In the genomic region with DNA sequence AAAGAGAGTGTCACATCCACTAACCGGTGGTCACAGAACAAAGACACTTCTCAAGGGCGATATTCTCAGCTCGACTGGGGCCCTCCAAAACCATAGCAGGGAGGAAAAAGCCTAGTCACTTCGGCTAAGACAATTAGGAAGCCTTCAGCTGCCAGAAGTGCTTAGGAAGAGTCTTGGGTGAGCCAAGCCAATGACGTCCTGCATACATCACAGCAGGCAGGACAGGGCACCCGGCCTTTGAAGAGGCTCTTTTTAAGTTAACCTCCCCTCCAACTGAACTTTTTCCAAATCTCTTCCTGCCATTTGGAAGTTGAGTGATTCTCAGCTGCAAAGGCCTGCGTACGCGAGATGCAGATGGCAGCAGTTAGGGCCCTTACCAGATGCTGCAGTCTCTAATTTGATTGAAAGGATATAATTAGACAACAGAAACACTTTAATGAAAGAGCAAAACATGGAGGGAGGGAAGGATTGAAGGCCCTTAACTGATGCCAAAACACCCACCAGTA, we compare ENCODE assay signal across 14 mouse cellular contexts. TPM values are rescaled to one million over a fixed set of nuclear protein-coding genes. Genes with fewer than 3 reads are reported as not detected.
DNase-seq lines count a peak whose midpoint lies in the region; ATAC-seq and TF ChIP-seq lines count a peak whose summit lies in the region.
"Had no signal": no experiment of that assay in that cellular context is flagged by ENCODE, and none has a peak within 500 bp of the region (broad histone marks: within the 10 kb centered on the region; RNA-seq: fewer than 3 reads in every experiment).

No protein-coding gene starts in this region.

- no peak overlapping the region for H3K4me3 ChIP-seq in heart, postnatal 0 days (ENCODE audit: low read depth, low read length)
- no peak overlapping the region for H3K4me3 ChIP-seq in heart, embryonic 12.5 days
- H3K4me3 ChIP-seq in forebrain, embryonic 13.5 days = no peak overlapping the region
- H3K4me3 ChIP-seq in midbrain, embryonic 15.5 days = no peak overlapping the region
- H3K4me3 ChIP-seq: neural tube, embryonic 12.5 days had no signal

- no peak for DNase-seq in heart, postnatal 0 days (ENCODE audit: low spot score)
- peak; percentile 49 for DNase-seq in brain, adult 2 months (ENCODE audit: low read depth, low spot score)
- no peak for DNase-seq in frontal cortex, postnatal 14 days (ENCODE audit: low spot score in 2 of 2)
- DNase-seq in frontal cortex, postnatal 10 days (ENCODE audit: low spot score in 2 of 2) = no peak
- DNase-seq: cerebellum, adult 9-11 months; gastrocnemius, postnatal 14 days; liver, postnatal 0 days had no signal

- no peak for TF ChIP-seq EP300 in heart, postnatal 0 days (IDR thresholded peaks at IDR 0.05; ENCODE audit: low read depth)

- H3K9me3 ChIP-seq in heart, postnatal 0 days (replicated peaks; ENCODE audit: control insufficient read depth, low read length) = no peaks in the 10 kb centered on the region
- no peaks in the 10 kb centered on the region for H3K9me3 ChIP-seq in heart, embryonic 12.5 days (replicated peaks)
- no peaks in the 10 kb centered on the region for H3K9me3 ChIP-seq in forebrain, embryonic 13.5 days (replicated peaks)
- H3K9me3 ChIP-seq in midbrain, embryonic 15.5 days = no peaks in the 10 kb centered on the region
- H3K9me3 ChIP-seq: neural tube, embryonic 12.5 days had no signal

- H3K4me1 ChIP-seq in heart, postnatal 0 days (ENCODE audit: control insufficient read depth, insufficient read depth) = peaks cover 57% of the 10 kb centered on the region
- peaks cover 64% of the 10 kb centered on the region for H3K4me1 ChIP-seq in heart, embryonic 12.5 days (replicated peaks)
- H3K4me1 ChIP-seq in forebrain, embryonic 13.5 days = peaks cover 40% of the 10 kb centered on the region
- H3K4me1 ChIP-seq in midbrain, embryonic 15.5 days = peaks cover 16% of the 10 kb centered on the region

- H3K27me3 ChIP-seq in heart, postnatal 0 days (ENCODE audit: control insufficient read depth, insufficient read depth, low read length) = no peaks in the 10 kb centered on the region
- no peaks in the 10 kb centered on the region for H3K27me3 ChIP-seq in heart, embryonic 12.5 days (replicated peaks)
- H3K27me3 ChIP-seq in forebrain, embryonic 13.5 days = peaks cover 16% of the 10 kb centered on the region
- H3K27me3 ChIP-seq in midbrain, embryonic 15.5 days (replicated peaks) = no peaks in the 10 kb centered on the region
- H3K27me3 ChIP-seq: neural tube, embryonic 12.5 days had no signal

- ATAC-seq in heart, postnatal 0 days (ENCODE audit: insufficient read depth, low read depth) = no peak
- ATAC-seq in heart, embryonic 12.5 days (ENCODE audit: insufficient number of reproducible peaks, low FRiP score) = no peak
- peak; percentile 81 for ATAC-seq in forebrain, embryonic 13.5 days
- ATAC-seq in midbrain, embryonic 15.5 days (replicated peaks) = no peak
- no peak for ATAC-seq in granulocyte monocyte progenitor cell, adult 5-6 weeks (replicated peaks; ENCODE audit: poor library complexity, severe bottlenecking)
- ATAC-seq: activated CD4-positive, CD25-positive, alpha-beta regulatory T cell, adult 4 months; CD4-positive, CD25-positive, alpha-beta regulatory T cell, adult 4 months; liver, postnatal 0 days had no signal

- TF ChIP-seq CTCF in heart, postnatal 0 days (IDR thresholded peaks at IDR 0.05; ENCODE audit: low read depth) = no peak

- 0 out of 2 replicates have a peak, but pooled peaks cover 4% of the 10 kb centered on the region for H3K36me3 ChIP-seq in heart, postnatal 0 days (replicated peaks; ENCODE audit: control insufficient read depth, insufficient read depth, low read length)
- no peaks in the 10 kb centered on the region for H3K36me3 ChIP-seq in heart, embryonic 12.5 days
- H3K36me3 ChIP-seq in forebrain, embryonic 13.5 days (ENCODE audit: poor library complexity, severe bottlenecking) = no peaks in the 10 kb centered on the region
- no peaks in the 10 kb centered on the region for H3K36me3 ChIP-seq in midbrain, embryonic 15.5 days (replicated peaks)
- H3K36me3 ChIP-seq: neural tube, embryonic 12.5 days had no signal

- H3K27ac ChIP-seq in heart, postnatal 0 days (ENCODE audit: low read depth) = peak overlapping the region; percentile 66; the same call in 1 of the 2 replicates
- H3K27ac ChIP-seq in heart, embryonic 12.5 days (ENCODE audit: poor library complexity, severe bottlenecking) = no peak overlapping the region; the same call in 1 of the 2 replicates
- peak overlapping the region; percentile 78 for H3K27ac ChIP-seq in forebrain, embryonic 13.5 days
- H3K27ac ChIP-seq in midbrain, embryonic 15.5 days = peak overlapping the region; percentile 25; the same call in 1 of the 2 replicates
- H3K27ac ChIP-seq: neural tube, embryonic 12.5 days had no signal

- no peak overlapping the region for H3K4me2 ChIP-seq in heart, postnatal 0 days (ENCODE audit: low read depth, low read length)
- H3K4me2 ChIP-seq in heart, embryonic 12.5 days = no peak overlapping the region
- H3K4me2 ChIP-seq in forebrain, embryonic 13.5 days = no peak overlapping the region
- no peak overlapping the region for H3K4me2 ChIP-seq in midbrain, embryonic 15.5 days
- H3K4me2 ChIP-seq: neural tube, embryonic 12.5 days had no signal

- WGBS in heart, postnatal 0 days = 53% methylated on average over 9 of the region's 9 CpGs
- WGBS in heart, embryonic 12.5 days = 44% methylated on average over 9 of the region's 9 CpGs
- 9% methylated on average over 9 of the region's 9 CpGs for WGBS in forebrain, embryonic 13.5 days
- WGBS in midbrain, embryonic 15.5 days = 32% methylated on average over 9 of the region's 9 CpGs

- H3K9ac ChIP-seq in heart, postnatal 0 days (replicated peaks; ENCODE audit: low read depth, low read length) = no peak overlapping the region
- H3K9ac ChIP-seq in heart, embryonic 12.5 days = no peak overlapping the region
- no peak overlapping the region for H3K9ac ChIP-seq in forebrain, embryonic 13.5 days
- no peak overlapping the region for H3K9ac ChIP-seq in midbrain, embryonic 15.5 days
- H3K9ac ChIP-seq: liver, postnatal 0 days; neural tube, embryonic 12.5 days had no signal

RNA-seq across cellular contexts. Expression of a gene that starts 5.8 kb away (rescaled TPM):
- 90.2 and 103 TPM in 2 replicates for total RNA-seq in heart, postnatal 0 days (2014; rRNA removed; ENCODE audit: low replicate concordance)
- 24.3 and 28.5 TPM in 2 replicates for polyA plus RNA-seq in heart, postnatal 0 days (2015; fragmentation: Nextera tagmentation; extraction: Ambion mirVana)
- polyA plus RNA-seq in heart, embryonic 12.5 days (2016; fragmentation: Nextera tagmentation; extraction: Ambion mirVana) = 40.1 and 42.0 TPM in 2 replicates
- polyA plus RNA-seq in forebrain, embryonic 13.5 days (2015; fragmentation: Nextera tagmentation; extraction: Ambion mirVana) = 6.6 and 7.2 TPM in 2 replicates
- polyA plus RNA-seq in midbrain, embryonic 15.5 days (2015; fragmentation: Nextera tagmentation; extraction: Ambion mirVana) = 5.2 and 6.0 TPM in 2 replicates
- total RNA-seq in granulocyte monocyte progenitor cell, adult 5-6 weeks (2014; fragmentation: Nextera tagmentation) = 4.1 and 6.8 TPM in 2 replicates
- total RNA-seq in granulocyte monocyte progenitor cell, adult 5-6 weeks (2017) = 1.9 and 2.1 TPM in 2 replicates
